Comparison of ENCODE assay signal across 8 mouse cellular contexts in the genomic region with DNA sequence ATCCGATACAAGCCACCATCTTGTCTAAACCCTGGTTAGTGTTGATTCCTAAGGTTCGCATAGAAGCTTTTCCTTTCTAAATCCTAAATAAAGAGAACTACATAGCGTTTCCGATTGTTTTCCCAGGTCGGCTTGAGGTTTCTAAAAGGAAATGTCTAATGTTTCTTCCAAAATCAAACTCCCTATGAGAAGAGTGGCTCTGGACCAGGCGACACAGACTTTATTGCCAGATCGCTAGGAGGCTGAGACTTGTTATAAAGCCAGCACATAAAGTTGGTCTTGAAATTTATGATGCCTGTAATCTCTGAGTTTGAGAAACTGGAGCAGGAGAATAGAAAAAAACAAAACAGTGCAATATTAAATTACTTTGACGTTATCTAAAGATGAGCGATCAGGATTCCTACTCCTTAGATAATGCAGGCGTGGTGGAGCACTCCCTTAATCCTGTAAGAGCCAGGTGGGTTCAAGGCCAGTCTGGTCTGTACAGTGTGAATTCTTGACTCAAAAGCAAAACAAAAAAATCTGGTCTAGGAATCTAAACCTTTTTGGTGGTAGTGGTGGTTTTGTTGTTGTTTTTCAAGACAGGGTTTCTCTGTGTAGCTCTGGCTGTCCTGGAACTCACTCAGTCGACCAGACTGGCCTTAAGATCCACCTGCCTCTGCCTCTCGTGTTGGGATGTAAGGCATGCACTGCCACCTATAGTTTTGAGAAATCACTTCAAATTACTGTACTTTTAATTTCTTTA. TPM values are rescaled to one million over a fixed set of nuclear protein-coding genes. Genes with fewer than 3 reads are reported as not detected.
DNase-seq lines count a peak whose midpoint lies in the region; ATAC-seq and TF ChIP-seq lines count a peak whose summit lies in the region.

No protein-coding gene starts in this region.

- H3K9ac ChIP-seq in liver, adult 2 months (ENCODE audit: low read depth, low read length): peak overlapping the region; percentile 80
- peak overlapping the region; percentile 49 for H3K9ac ChIP-seq in hindbrain, embryonic 15.5 days
- peak overlapping the region; percentile 53 for H3K9ac ChIP-seq in neural tube, embryonic 12.5 days

- peak overlapping the region; percentile 55 for H3K4me3 ChIP-seq in liver, adult 2 months (ENCODE audit: insufficient read depth, low read depth, low read length)
- H3K4me3 ChIP-seq in hindbrain, embryonic 15.5 days: peak overlapping the region; percentile 91
- H3K4me3 ChIP-seq in neural tube, embryonic 12.5 days: peak overlapping the region; percentile 97

- no peaks in the 10 kb centered on the region for H3K9me3 ChIP-seq in hindbrain, embryonic 15.5 days
- H3K9me3 ChIP-seq in neural tube, embryonic 12.5 days: no peaks in the 10 kb centered on the region

- H3K4me1 ChIP-seq in liver, adult 2 months (ENCODE audit: control insufficient read depth, insufficient read depth, low read length): peaks cover 5% of the 10 kb centered on the region; the same call in 1 of the 2 replicates
- H3K4me1 ChIP-seq in hindbrain, embryonic 15.5 days (replicated peaks): peaks cover 28% of the 10 kb centered on the region
- H3K4me1 ChIP-seq in neural tube, embryonic 12.5 days: peaks cover 11% of the 10 kb centered on the region

- WGBS in liver, adult 2 months: 3% methylated on average over 12 of the region's 12 CpGs
- 2% methylated on average over 12 of the region's 12 CpGs for WGBS in hindbrain, embryonic 15.5 days
- WGBS in neural tube, embryonic 12.5 days: 4% methylated on average over 12 of the region's 12 CpGs

- peaks cover 11% of the 10 kb centered on the region for H3K79me2 ChIP-seq in liver, adult 2 months (ENCODE audit: control insufficient read depth, insufficient read depth, low read length)

- no peak for TF ChIP-seq POLR2A in liver, adult 2 months (IDR thresholded peaks at IDR 0.05; ENCODE audit: extremely low read depth, insufficient read depth, low read length)
- TF ChIP-seq POLR2A in brain, embryonic 14.5 days (IDR thresholded peaks at IDR 0.05; ENCODE audit: borderline replicate concordance, extremely low read depth, insufficient read depth, insufficient read length, poor library complexity, severe bottlenecking): no peak

- H3K4me2 ChIP-seq in hindbrain, embryonic 15.5 days: peak overlapping the region; percentile 93
- H3K4me2 ChIP-seq in neural tube, embryonic 12.5 days (replicated peaks): peak overlapping the region; percentile 93

- H3K27me3 ChIP-seq in liver, adult 2 months (ENCODE audit: control insufficient read depth, insufficient read depth, low read length): no peaks in the 10 kb centered on the region
- H3K27me3 ChIP-seq in hindbrain, embryonic 15.5 days: no peaks in the 10 kb centered on the region
- H3K27me3 ChIP-seq in neural tube, embryonic 12.5 days (replicated peaks): no peaks in the 10 kb centered on the region

- peak overlapping the region; percentile 90 for H3K27ac ChIP-seq in liver, adult 2 months (replicated peaks; ENCODE audit: insufficient read depth, low read depth, low read length)
- H3K27ac ChIP-seq in hindbrain, embryonic 15.5 days (replicated peaks): peak overlapping the region; percentile 93
- peak overlapping the region; percentile 89 for H3K27ac ChIP-seq in neural tube, embryonic 12.5 days

- ATAC-seq in hindbrain, embryonic 15.5 days (ENCODE audit: low FRiP score, low read depth): no peak
- ATAC-seq in neural tube, embryonic 12.5 days (ENCODE audit: low FRiP score, low read depth): no peak

- H3K36me3 ChIP-seq in liver, adult 2 months (ENCODE audit: control insufficient read depth, insufficient read depth, low read length): peaks cover 20% of the 10 kb centered on the region
- peaks cover 19% of the 10 kb centered on the region for H3K36me3 ChIP-seq in hindbrain, embryonic 15.5 days
- H3K36me3 ChIP-seq in neural tube, embryonic 12.5 days: peaks cover 22% of the 10 kb centered on the region

- no peak for TF ChIP-seq CTCF in liver, adult 2 months (IDR thresholded peaks at IDR 0.05; ENCODE audit: low read depth, low read length)
- no peak for TF ChIP-seq CTCF in brain, embryonic 14.5 days (IDR thresholded peaks at IDR 0.05; ENCODE audit: borderline replicate concordance, extremely low read depth, insufficient read depth, insufficient read length)

- peak; percentile 46 for DNase-seq in liver, adult 2 months (ENCODE audit: extremely low read depth, low read depth, low spot score)
- DNase-seq in liver: no peak
- peak; percentile 29 for DNase-seq in brain, embryonic 14.5 days (ENCODE audit: low read depth)
- no peak for DNase-seq in layer of hippocampus, adult 18-20 months (ENCODE audit: low spot score in 2 of 2)
- DNase-seq in cerebellum, postnatal 10 days: no peak
- no peak for DNase-seq in urinary bladder, postnatal 25 days (ENCODE audit: low spot score)

RNA-seq across cellular contexts. Expression of gene Eif5a, which starts 0.4 kb away (rescaled TPM):
- 321 and 404 TPM in 2 replicates for total RNA-seq in liver, adult 2 months (2014; rRNA removed)
- polyA plus RNA-seq in liver, adult 2 months (2012; rRNA removed): 374 and 408 TPM in 2 replicates
- 727 and 821 TPM in 2 replicates for polyA plus RNA-seq in brain, embryonic 14.5 days (2012; rRNA removed)
- 1,083 and 1,119 TPM in 2 replicates for polyA plus RNA-seq in hindbrain, embryonic 15.5 days (2015; fragmentation: Nextera tagmentation; extraction: Ambion mirVana)
- 1,451 and 1,549 TPM in 2 replicates for polyA plus RNA-seq in neural tube, embryonic 12.5 days (2016; fragmentation: Nextera tagmentation; extraction: Ambion mirVana)
- 100 to 1,000 TPM; 438 to 463 TPM for total RNA-seq in layer of hippocampus, adult 18-20 months (2021)

RNA-seq across cellular contexts. Expression of gene Gps2, which starts 8.5 kb away (rescaled TPM):
- 7.0 and 8.5 TPM in 2 replicates for total RNA-seq in liver, adult 2 months (2014; rRNA removed)
- 32.3 and 41.0 TPM in 2 replicates for polyA plus RNA-seq in liver, adult 2 months (2012; rRNA removed)
- 80.8 and 109 TPM in 2 replicates for polyA plus RNA-seq in brain, embryonic 14.5 days (2012; rRNA removed)
- 68.4 and 69.9 TPM in 2 replicates for polyA plus RNA-seq in hindbrain, embryonic 15.5 days (2015; fragmentation: Nextera tagmentation; extraction: Ambion mirVana)
- polyA plus RNA-seq in neural tube, embryonic 12.5 days (2016; fragmentation: Nextera tagmentation; extraction: Ambion mirVana): 82.4 and 92.0 TPM in 2 replicates
- 10 to 100 TPM; 35.7 to 36.1 TPM for total RNA-seq in layer of hippocampus, adult 18-20 months (2021)

RNA-seq across cellular contexts. Expression of gene Ybx2, which starts 13.4 kb away (rescaled TPM):
- not detected in 2 replicates for total RNA-seq in liver, adult 2 months (2014; rRNA removed)
- 0.20 TPM in 1 of 2 replicates, not detected in the other for polyA plus RNA-seq in liver, adult 2 months (2012; rRNA removed)
- 45.0 and 67.9 TPM in 2 replicates for polyA plus RNA-seq in brain, embryonic 14.5 days (2012; rRNA removed)
- 6.7 and 6.8 TPM in 2 replicates for polyA plus RNA-seq in hindbrain, embryonic 15.5 days (2015; fragmentation: Nextera tagmentation; extraction: Ambion mirVana)
- 5.5 and 6.0 TPM in 2 replicates for polyA plus RNA-seq in neural tube, embryonic 12.5 days (2016; fragmentation: Nextera tagmentation; extraction: Ambion mirVana)
- total RNA-seq in layer of hippocampus, adult 18-20 months (2021): 1 to 10 TPM; 8.7 to 9.2 TPM

RNA-seq across cellular contexts. Expression of gene Neurl4, which starts 21.3 kb away (rescaled TPM):
- total RNA-seq in liver, adult 2 months (2014; rRNA removed): 10.1 and 14.0 TPM in 2 replicates
- 12.6 and 20.7 TPM in 2 replicates for polyA plus RNA-seq in liver, adult 2 months (2012; rRNA removed)
- 118 and 129 TPM in 2 replicates for polyA plus RNA-seq in brain, embryonic 14.5 days (2012; rRNA removed)
- polyA plus RNA-seq in hindbrain, embryonic 15.5 days (2015; fragmentation: Nextera tagmentation; extraction: Ambion mirVana): 16.6 and 19.9 TPM in 2 replicates
- polyA plus RNA-seq in neural tube, embryonic 12.5 days (2016; fragmentation: Nextera tagmentation; extraction: Ambion mirVana): 19.8 and 20.4 TPM in 2 replicates
- total RNA-seq in layer of hippocampus, adult 18-20 months (2021): 100 to 1,000 TPM; 108 to 114 TPM

RNA-seq across cellular contexts. Expression of gene 2810408A11Rik, which starts 21.4 kb away (rescaled TPM):
- total RNA-seq in liver, adult 2 months (2014; rRNA removed): 0.13 and 0.18 TPM in 2 replicates
- 0.06 and 0.11 TPM in 2 replicates for polyA plus RNA-seq in liver, adult 2 months (2012; rRNA removed)
- 8.5 and 9.5 TPM in 2 replicates for polyA plus RNA-seq in brain, embryonic 14.5 days (2012; rRNA removed)
- 8.8 TPM in 2 replicates for polyA plus RNA-seq in hindbrain, embryonic 15.5 days (2015; fragmentation: Nextera tagmentation; extraction: Ambion mirVana)
- polyA plus RNA-seq in neural tube, embryonic 12.5 days (2016; fragmentation: Nextera tagmentation; extraction: Ambion mirVana): 17.7 and 18.1 TPM in 2 replicates
- under 1 TPM; 0.17 to 0.58 TPM for total RNA-seq in layer of hippocampus, adult 18-20 months (2021)

Comparison
In these comparisons a context has a peak if more than half of its experiments do, and no peak if none do; other contexts are left out.
1. DNase-seq: peak in liver, adult 2 months (single experiment) and brain, embryonic 14.5 days (single experiment); none in liver (single experiment), layer of hippocampus, adult 18-20 months (0 of 2), cerebellum, postnatal 10 days (0 of 2) and urinary bladder, postnatal 25 days (single experiment).
2. Peak in every context shown above with its lines, with median percentiles within 50 percentile points of each other: H3K27ac ChIP-seq, H3K4me3 ChIP-seq and H3K9ac ChIP-seq.